Mouse (Mus musculus) Muller cell, postnatal 12 days (primary cell): ENCODE data around the gene Abcg1.
A peak's percentile ranks its signal among the peaks of the same experiment; 100 is the strongest.

Experiments used
- DNase-seq: peaks from one replicate; pipeline ENCODE4 v3.0.0-alpha.2; 2015; ENCODE audit errors: inconsistent ontology term

Gene Abcg1

GRCm38 (mm10) chr17:31078581-31078980 is 21.1 kb downstream of the Abcg1 start:
- no peak for DNase-seq

- no peak for DNase-seq
These were observed 21.8 kb downstream of the Abcg1 start for GRCm38 (mm10) chr17:31079078-31079840.

- no peak for DNase-seq
These were observed 25.0 kb downstream of the Abcg1 start for GRCm38 (mm10) chr17:31082296-31083078.

- DNase-seq, result no peak
These were observed 28.0 kb downstream of the Abcg1 start for GRCm38 (mm10) chr17:31085519-31085918.

GRCm38 (mm10) chr17:31086196-31086595 is 28.7 kb downstream of the Abcg1 start:
- peak; percentile 14 for DNase-seq

GRCm38 (mm10) chr17:31088711-31089110 is 31.2 kb downstream of the Abcg1 start:
- no peak for DNase-seq

- no peak for DNase-seq
These were observed 32.4 kb downstream of the Abcg1 start for GRCm38 (mm10) chr17:31089848-31090247.

GRCm38 (mm10) chr17:31091023-31091735 is 33.7 kb downstream of the Abcg1 start:
- DNase-seq, result no peak

GRCm38 (mm10) chr17:31094781-31095180 is 37.3 kb downstream of the Abcg1 start:
- no peak for DNase-seq

- DNase-seq, result no peak
These were observed 38.1 kb downstream of the Abcg1 start for GRCm38 (mm10) chr17:31095570-31095969.

- DNase-seq, result no peak
These were observed 39.4 kb downstream of the Abcg1 start for GRCm38 (mm10) chr17:31096893-31097292.

- DNase-seq, result no peak
These were observed 41.3 kb downstream of the Abcg1 start for GRCm38 (mm10) chr17:31098788-31099187.

- DNase-seq, result no peak
These were observed 45.6 kb downstream of the Abcg1 start for GRCm38 (mm10) chr17:31103007-31103570.

GRCm38 (mm10) chr17:31103823-31104222 is 46.3 kb downstream of the Abcg1 start:
- no peak for DNase-seq

GRCm38 (mm10) chr17:31108388-31108787 is 50.9 kb downstream of the Abcg1 start:
- no peak for DNase-seq

GRCm38 (mm10) chr17:31113191-31113856 is 55.8 kb downstream of the Abcg1 start:
- peak; percentile 52 for DNase-seq

GRCm38 (mm10) chr17:31116063-31116462 is 58.6 kb downstream of the Abcg1 start:
- no peak for DNase-seq

GRCm38 (mm10) chr17:31117946-31118345 is 60.5 kb downstream of the Abcg1 start:
- no peak for DNase-seq

- peak; percentile 40 for DNase-seq
These were observed 62.0 kb downstream of the Abcg1 start for GRCm38 (mm10) chr17:31119429-31119828.

GRCm38 (mm10) chr17:31121975-31122374 is 64.5 kb downstream of the Abcg1 start:
- peak; percentile 29 for DNase-seq

GRCm38 (mm10) chr17:31125548-31126266 is 68.2 kb downstream of the Abcg1 start:
- no peak for DNase-seq
